Mouse (Mus musculus) neural tube, embryonic 10.5 days (tissue): ENCODE results near the gene Dmrtc1c2.
"Not testable (repeated sequence)": the region's sequence is repeated elsewhere in the genome, so short reads cannot be mapped to it uniquely, and the experiment has no call there.

Experiments
- DNase-seq: peaks from one replicate; pipeline ENCODE4 v3.0.0-alpha.2; 2017; ENCODE audit warnings: low spot score; ENCODE audit errors: extremely low spot score

The Dmrtc1c2 gene

GRCm38 (mm10) chrX:102854516-102854915 is at the start of gene Dmrtc1c2:
TSS of gene Dmrtc1c2 (minus strand) at chrX:102854616.
- DNase-seq: not testable (repeated sequence)

GRCm38 (mm10) chrX:102867871-102868270 is 13.5 kb upstream of the Dmrtc1c2 start, which contains the start of gene 1700031F05Rik:
TSS of gene 1700031F05Rik (minus strand) at chrX:102867971.
- no peak for DNase-seq

GRCm38 (mm10) chrX:102812311-102812710 is 42.1 kb downstream of the Dmrtc1c2 start:
- no peak for DNase-seq

GRCm38 (mm10) chrX:102802663-102803062 is 51.8 kb downstream of the Dmrtc1c2 start, which contains the start of gene Dmrtc1c1:
TSS of gene Dmrtc1c1 (plus strand) at chrX:102802963.
- DNase-seq: not testable (repeated sequence)
